Mouse (Mus musculus): ENCODE data around the gene Ppfia1.

Gene Ppfia1

GRCm38 (mm10) chr7:144553237-144554122 lies at the start of gene Ppfia1:
Ppfia1 (minus strand) TSS chr7:144553729.
- peak; percentile 95 for DNase-seq (ENCODE audit: low read depth, low spot score)

- no peak for DNase-seq (ENCODE audit: low read depth, low spot score)
Observed at GRCm38 (mm10) chr7:144600333-144600900, 46.9 kb upstream of the Ppfia1 start.

- DNase-seq (ENCODE audit: low read depth, low spot score): no peak
Observed at GRCm38 (mm10) chr7:144589508-144589907, 36.0 kb upstream of the Ppfia1 start.

- DNase-seq (ENCODE audit: low read depth, low spot score): no peak
Observed at GRCm38 (mm10) chr7:144587291-144587690, 33.8 kb upstream of the Ppfia1 start.

- peak; percentile 57 for DNase-seq (ENCODE audit: low read depth, low spot score)
Observed at GRCm38 (mm10) chr7:144585648-144586047, 32.1 kb upstream of the Ppfia1 start.

- DNase-seq (ENCODE audit: low read depth, low spot score): peak; percentile 64
Observed at GRCm38 (mm10) chr7:144583619-144584018, 30.1 kb upstream of the Ppfia1 start.

- DNase-seq (ENCODE audit: low read depth, low spot score): peak; percentile 92
Observed at GRCm38 (mm10) chr7:144582284-144582980, 28.9 kb upstream of the Ppfia1 start, which contains the start of gene Fadd. Fadd (minus strand) TSS chr7:144582463.

- peak; percentile 74 for DNase-seq (ENCODE audit: low read depth, low spot score)
Observed at GRCm38 (mm10) chr7:144581559-144582283, 28.2 kb upstream of the Ppfia1 start.

- no peak for DNase-seq (ENCODE audit: low read depth, low spot score)
Observed at GRCm38 (mm10) chr7:144577876-144578275, 24.3 kb upstream of the Ppfia1 start.

GRCm38 (mm10) chr7:144572234-144572633 lies 18.7 kb upstream of the Ppfia1 start:
- DNase-seq (ENCODE audit: low read depth, low spot score): no peak

- DNase-seq (ENCODE audit: low read depth, low spot score): no peak
Observed at GRCm38 (mm10) chr7:144571598-144571997, 18.1 kb upstream of the Ppfia1 start.

- DNase-seq (ENCODE audit: low read depth, low spot score): no peak
Observed at GRCm38 (mm10) chr7:144569428-144569827, 15.9 kb upstream of the Ppfia1 start.

GRCm38 (mm10) chr7:144568091-144568490 lies 14.6 kb upstream of the Ppfia1 start:
- DNase-seq (ENCODE audit: low read depth, low spot score): no peak

- DNase-seq (ENCODE audit: low read depth, low spot score): no peak
Observed at GRCm38 (mm10) chr7:144566921-144567682, 13.6 kb upstream of the Ppfia1 start.

- no peak for DNase-seq (ENCODE audit: low read depth, low spot score)
Observed at GRCm38 (mm10) chr7:144563456-144564155, 10.1 kb upstream of the Ppfia1 start.

- peak; percentile 59 for DNase-seq (ENCODE audit: low read depth, low spot score)
Observed at GRCm38 (mm10) chr7:144562016-144562415, 8.5 kb upstream of the Ppfia1 start.

- DNase-seq (ENCODE audit: low read depth, low spot score): no peak
Observed at GRCm38 (mm10) chr7:144560594-144560993, 7.1 kb upstream of the Ppfia1 start.

- no peak for DNase-seq (ENCODE audit: low read depth, low spot score)
Observed at GRCm38 (mm10) chr7:144558552-144558951, 5.0 kb upstream of the Ppfia1 start.

GRCm38 (mm10) chr7:144554123-144554472 lies 569 bp upstream of the Ppfia1 start:
- no peak for DNase-seq (ENCODE audit: low read depth, low spot score)

GRCm38 (mm10) chr7:144552274-144552673 lies 1.3 kb downstream of the Ppfia1 start:
- DNase-seq (ENCODE audit: low read depth, low spot score): no peak

All from ES-CJ7 (cell line).